Mouse (Mus musculus): ENCODE measurements around the gene Arhgap23. TPM values are rescaled to one million over a fixed set of nuclear protein-coding genes. Genes with fewer than 3 reads are reported as not detected.
A peak's percentile ranks its signal among the peaks of the same experiment; 100 is the strongest.

The Arhgap23 gene
- total RNA-seq, 1 experiment from 2014 or later = 9.6 TPM

DNA sequence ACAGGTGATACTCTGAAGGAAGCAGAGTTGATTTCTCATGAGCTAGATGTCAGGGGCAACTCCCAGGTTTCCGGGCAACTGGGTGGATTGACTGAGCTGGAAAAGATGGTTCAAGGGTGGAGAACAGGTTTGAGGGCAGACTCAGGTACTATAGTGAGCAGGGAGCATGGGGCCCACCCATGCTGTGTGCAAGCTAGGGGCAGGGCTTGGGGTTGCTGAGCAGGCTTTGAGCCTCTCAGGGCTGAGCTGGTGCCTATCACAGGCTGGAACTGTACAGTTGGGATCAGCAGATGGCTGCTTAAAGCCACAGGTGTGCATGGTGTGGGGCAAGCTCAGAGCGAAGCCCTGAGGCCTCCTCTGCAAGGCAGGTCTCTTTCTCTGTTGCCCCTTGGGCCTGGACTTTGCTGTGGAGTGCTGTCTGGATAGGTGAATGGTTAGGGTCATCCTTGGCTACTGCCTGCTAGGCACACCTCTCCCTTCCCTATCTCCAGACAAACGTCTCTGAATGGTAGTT lies 46.0 kb downstream of the Arhgap23 start:
- no peak for ATAC-seq (replicated peaks; ENCODE audit: low read depth, poor library complexity, severe bottlenecking)

DNA sequence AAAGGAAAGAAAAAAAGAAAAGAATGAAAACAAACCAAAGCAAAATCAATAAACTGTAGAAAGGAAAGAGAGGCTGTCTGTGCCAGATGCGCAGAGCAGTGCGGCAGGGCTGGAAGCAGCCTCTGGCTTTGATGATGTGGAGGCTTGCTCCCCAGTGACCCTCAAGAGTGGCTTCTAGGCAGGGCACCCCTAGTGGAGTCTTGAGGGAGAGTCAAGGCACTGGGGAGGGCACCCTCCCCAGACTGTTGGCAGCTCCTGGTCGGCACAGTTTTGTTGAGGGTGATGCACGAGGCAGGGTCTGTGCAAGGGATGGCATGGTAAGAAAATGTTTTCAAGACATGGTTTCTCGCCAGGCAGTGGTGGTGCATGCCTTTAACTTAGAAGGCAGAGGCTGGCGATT lies 47.2 kb downstream of the Arhgap23 start:
- ATAC-seq (replicated peaks; ENCODE audit: low read depth, poor library complexity, severe bottlenecking) = no peak

DNA sequence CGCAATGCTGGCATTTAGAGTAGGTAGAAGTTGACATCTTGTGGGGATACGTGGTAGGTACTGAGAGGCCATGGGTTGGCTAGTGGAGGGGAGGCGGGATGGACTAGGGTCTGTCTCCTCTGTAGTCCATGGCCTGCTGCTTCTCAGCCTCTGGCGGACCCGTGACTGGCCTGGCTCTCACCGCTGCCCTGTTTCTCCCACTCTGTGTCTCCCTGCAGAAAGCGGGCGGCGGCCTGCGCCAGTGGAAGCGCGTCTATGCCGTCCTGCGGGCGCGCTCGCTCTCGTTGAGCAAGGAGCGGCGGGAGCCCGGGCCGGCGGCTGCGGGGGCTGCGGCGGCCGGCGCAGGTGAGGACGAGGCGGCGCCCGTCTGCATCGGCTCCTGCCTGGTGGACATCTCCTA lies 47.8 kb downstream of the Arhgap23 start:
- ATAC-seq (replicated peaks; ENCODE audit: low read depth, poor library complexity, severe bottlenecking) = no peak

DNA sequence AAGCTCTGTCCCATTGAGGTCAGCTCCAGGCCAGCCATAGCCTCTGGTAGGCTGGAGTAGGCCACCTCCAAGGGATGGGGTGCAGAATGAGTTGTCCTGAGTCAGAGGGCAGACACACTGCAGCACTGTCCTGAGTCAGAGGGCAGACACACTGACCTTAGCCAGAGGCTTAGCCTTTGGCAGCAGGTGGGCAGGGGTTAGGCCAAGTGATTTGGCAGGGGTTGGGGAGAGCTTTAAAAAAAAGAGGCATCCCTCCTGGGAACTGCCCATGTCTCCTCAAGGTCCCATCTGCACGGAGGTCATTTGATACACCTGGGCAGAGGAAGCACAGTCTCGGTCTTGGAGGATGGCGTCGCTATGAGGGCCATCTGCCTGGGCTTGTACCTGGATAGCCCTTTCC lies 48.7 kb downstream of the Arhgap23 start:
- no peak for ATAC-seq (replicated peaks; ENCODE audit: low read depth, poor library complexity, severe bottlenecking)

DNA sequence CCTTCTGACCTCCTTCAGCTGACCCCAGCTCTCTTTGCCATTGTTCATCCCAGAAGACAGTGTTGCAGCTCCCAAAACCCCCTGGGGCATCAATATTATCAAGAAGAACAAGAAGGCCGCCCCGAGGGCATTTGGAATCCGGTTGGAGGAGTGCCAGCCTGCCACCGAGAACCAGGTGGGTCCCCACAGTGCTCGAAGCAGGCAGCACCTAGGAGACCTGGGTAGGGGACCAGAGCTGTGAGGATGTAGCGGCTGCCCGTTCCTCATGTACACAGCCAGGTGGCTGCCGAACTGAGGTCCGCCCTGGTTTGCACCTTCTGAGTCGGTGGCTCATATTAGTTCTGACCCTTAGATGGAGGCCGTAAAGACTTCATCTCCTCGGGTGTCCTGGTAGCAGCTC lies 50.6 kb downstream of the Arhgap23 start:
- no peak for ATAC-seq (replicated peaks; ENCODE audit: low read depth, poor library complexity, severe bottlenecking)

DNA sequence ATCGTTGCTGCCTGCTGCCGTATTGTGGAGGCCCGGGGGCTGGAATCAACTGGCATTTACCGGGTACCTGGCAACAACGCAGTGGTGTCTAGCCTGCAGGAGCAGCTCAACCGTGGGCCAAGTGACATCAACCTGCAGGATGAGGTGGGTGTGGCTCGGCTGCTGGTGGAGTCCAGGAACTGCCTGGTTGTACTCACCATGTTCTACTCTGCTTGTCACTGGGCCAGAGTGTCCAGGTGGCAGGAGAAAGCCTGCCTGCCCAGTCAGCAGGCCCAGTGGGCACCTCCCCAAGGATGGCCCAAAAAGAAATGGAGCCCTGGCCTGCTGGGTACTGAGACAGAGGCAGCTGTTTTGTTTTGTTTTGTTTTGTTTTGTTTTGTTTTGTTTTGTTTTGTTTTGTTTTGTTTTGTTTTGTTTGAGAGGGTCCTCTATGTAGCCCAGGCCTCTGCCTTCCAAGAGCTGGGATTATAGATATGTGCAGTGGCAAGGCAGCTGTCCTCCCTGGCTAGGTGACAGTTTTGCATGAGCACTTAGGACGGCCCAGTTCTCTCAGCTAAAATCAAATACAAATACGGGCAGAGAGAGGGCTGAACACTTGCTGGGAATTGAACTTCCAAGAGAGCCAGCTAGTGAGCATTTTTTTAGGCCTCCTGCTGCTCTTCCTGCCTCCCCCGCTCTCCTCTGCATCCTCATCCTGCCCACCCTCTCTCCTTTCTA lies 51.3 kb downstream of the Arhgap23 start:
- ATAC-seq (replicated peaks; ENCODE audit: low read depth, poor library complexity, severe bottlenecking) = no peak

DNA sequence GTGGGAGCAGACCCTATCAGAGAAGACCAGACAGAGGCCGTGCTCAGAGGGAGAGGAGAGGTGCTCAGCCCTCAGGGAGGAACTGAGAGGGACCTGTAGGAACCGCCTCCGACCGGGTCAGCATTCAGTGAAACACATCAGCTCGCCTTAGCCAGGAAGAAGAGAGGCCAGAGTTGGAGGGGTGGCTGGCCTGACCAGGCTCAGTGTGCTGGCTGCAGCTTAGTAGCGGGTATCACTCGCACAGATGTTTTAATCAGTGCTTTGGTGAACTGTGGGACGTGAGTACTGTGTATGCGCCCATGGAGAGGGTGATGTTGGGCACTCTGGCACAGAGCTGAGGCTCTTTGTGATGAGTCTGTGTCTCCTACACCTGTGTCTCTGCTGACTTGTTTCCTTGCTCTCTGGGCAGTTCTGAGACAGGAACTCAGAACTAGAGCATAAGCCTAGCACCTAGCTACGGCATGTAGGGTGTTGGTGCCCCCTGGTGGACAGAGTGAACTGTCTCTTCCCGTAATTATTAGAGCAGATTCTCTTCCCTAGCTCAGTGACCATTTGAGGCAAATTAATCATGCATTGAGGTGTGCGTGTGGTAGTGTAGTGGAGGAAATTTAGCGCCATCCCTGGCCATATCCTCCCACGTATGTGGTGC lies 53.4 kb downstream of the Arhgap23 start:
- peak; percentile 87 for ATAC-seq (replicated peaks; ENCODE audit: low read depth, poor library complexity, severe bottlenecking)

DNA sequence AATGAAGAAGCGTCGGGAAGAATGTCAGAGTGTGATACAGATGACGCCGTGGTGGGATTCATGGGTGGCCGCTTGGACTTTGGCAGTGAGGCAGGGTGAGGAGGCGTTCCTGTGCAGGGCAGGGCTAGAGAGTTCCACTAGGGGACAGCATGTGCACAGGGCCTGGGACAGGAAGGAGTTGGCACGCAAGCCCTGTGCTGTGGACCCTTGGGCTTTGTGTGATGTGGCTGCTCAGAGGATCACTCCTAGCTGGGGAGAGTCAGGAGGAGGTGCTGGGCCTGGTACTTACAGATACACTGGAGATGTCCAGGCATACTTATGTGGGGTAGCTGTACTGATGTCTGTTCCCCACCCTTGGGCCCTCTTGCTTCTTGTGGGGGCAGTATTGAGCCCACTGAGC lies 54.5 kb downstream of the Arhgap23 start:
- ATAC-seq (replicated peaks; ENCODE audit: low read depth, poor library complexity, severe bottlenecking) = no peak

DNA sequence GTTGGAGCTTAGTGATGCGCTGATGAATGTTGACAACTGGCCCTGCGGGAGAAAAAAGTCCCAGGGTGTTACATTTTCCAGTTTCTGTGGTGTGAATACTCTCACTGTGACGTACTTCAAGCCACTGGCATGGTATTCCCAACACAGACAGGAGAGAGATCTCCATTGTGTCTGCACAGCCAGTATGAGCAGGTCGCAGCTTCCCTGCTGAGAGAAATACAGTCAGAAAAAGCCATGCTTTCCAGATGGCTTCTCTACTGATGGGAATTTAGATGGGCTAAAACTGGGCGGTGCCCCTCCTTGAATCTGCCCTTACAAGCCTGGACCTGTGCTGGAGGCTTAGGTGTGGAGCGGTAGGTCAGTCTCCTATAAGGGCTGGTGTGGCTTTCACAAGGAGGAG lies 55.9 kb downstream of the Arhgap23 start:
- no peak for ATAC-seq (replicated peaks; ENCODE audit: low read depth, poor library complexity, severe bottlenecking)

DNA sequence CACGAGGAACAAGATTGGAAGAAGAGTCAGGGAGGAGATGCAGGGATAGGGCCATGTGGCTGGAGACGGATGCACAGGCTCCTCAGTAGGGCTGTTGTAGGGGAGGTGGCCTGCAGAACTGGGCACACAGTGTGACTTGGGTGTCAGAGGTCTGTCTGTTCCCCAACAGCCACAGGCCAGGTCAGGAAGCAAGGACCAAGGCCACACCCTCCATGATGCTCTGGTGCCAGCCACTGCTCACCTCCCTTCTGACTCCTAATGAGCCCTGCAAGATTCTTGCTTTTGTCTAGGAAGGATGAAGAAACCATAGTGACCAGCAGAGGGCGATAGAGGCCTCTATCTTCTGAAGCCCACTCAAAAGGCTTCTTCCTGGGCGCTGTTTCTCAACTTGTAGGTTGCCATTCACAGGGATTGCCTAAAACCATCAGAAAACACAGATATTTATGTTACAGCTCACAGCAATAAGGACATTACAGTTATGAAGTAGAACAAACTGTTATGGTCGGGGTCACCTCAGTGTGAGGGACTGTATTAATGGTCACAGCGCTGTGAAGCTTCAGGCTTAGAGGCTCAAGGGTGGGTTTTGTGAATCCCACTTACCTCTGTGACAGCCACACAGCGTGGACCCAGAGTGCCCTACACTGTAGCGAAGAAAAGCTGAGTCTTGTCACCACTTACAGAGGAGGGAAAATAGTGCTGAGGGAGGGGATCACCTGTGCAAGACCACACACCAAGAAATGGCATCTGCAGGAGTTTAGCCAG lies 61.2 kb downstream of the Arhgap23 start:
- peak; percentile 65 for ATAC-seq (replicated peaks; ENCODE audit: low read depth, poor library complexity, severe bottlenecking)

DNA sequence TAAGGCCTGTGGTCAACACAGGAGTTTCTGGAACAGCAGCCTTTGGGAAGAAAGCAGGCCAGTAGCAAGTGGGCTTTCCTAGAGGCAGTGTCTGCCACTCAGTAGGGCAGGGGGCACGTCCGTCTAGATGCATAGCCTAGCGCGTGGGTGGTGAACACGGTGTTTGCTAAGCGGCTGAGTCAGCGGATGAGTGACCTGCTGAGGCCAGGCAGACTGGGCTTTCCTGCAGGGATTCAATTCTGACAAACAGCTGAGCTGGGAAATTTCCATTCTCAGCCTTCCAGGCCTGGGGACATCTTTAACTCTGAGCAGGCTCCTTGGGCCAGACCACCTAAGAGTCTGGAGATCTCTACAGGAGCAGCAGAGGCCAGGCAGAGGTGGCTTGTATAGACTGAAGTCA lies 62.1 kb downstream of the Arhgap23 start:
- no peak for ATAC-seq (replicated peaks; ENCODE audit: low read depth, poor library complexity, severe bottlenecking)

DNA sequence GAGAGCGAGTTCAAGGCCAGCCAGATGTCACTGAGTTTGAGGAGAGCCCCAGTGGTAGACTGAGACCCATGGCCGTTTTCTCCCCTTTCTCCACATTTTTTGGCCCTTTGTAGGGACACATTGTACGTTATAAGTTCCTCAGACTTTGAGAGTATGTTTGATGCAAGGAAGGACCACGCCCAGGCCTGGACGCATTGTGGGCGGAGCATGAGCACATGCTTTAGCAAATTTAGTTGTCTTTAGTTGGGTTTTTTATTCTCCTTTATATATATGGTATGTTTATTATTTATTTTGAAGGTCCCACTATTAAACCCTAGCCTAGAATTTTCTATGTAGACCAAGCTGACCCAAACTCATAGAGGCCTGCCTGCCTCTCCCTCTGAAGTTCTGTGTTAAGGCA lies 63.0 kb downstream of the Arhgap23 start:
- no peak for ATAC-seq (replicated peaks; ENCODE audit: low read depth, poor library complexity, severe bottlenecking)

DNA sequence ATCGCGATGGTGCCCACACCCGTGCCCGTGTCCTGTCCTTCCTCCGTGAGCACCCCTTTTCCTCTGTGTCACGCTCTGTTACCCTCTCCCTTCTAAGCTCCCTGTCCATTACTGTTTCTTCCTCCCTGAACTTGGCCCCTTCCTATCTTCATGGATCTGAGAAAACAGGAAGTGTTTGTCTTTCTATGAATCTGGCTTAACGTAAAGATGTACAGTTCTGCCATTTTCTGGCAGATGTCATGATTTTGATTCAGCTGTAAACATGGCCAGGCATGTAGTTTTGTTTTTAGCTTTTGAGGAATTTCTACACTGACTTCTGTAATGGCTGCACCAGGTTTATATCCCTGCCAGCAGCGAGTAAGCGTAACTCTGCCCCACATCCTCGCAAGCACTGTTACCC lies 63.8 kb downstream of the Arhgap23 start:
- no peak for ATAC-seq (replicated peaks; ENCODE audit: low read depth, poor library complexity, severe bottlenecking)

DNA sequence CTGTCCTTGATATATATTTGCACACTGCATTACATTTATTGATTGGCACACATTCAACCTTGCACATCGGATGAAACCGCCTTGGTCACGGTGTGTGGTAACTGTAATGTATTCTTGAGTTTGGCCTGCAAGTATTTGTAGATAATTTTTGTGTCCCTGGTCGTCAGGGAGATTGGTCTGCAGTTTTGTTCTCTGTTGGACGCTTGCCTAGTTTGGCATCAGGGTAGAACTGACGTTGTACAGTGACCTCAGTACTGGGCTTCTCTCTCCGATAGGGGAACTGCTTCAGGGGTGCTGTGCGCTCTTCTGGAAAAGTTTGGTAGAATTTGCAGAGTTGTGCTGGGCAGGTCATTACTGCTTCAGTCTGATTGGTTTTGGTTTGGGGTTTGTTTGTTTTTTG lies 64.5 kb downstream of the Arhgap23 start:
- ATAC-seq (replicated peaks; ENCODE audit: low read depth, poor library complexity, severe bottlenecking) = no peak

DNA sequence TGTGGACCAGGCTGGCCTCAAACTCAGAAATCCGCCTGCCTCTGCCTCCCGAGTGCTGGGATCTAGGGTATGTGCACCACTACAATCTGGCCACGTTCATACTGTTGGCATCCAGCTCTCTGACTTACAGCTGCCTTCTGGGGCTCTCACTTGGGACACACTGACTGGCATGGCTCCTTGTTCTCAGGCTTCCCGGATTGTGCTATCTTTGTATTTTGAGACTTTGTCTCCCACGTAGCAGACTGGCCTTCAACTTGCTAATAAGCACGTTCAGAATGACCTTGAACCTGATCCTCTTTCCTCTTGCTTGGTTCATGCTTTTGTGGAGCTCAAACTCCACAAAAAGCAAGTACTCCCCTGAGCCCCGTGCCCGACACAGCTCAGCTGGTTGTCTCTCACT lies 70.3 kb downstream of the Arhgap23 start:
- ATAC-seq (replicated peaks; ENCODE audit: low read depth, poor library complexity, severe bottlenecking) = no peak

DNA sequence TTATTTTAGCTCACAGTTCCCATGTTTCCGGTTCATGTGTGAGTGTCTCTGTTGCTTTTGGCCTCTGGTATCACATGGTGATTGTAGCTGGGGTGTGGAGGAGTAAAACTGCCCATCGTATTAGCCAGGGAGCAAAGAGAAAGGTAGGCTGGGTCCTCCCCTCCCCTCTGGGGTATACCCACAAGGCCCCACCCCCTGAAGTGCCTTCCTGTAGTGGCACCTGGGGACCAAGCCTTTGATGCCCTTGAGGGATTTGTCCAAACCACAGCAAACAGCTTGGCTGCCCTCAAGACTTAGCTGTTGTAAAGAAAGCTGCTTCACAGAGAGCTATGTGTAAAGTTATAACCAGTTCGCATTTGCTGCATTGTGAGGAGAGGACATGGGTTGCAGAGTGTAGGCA lies 72.3 kb downstream of the Arhgap23 start:
- ATAC-seq (replicated peaks; ENCODE audit: low read depth, poor library complexity, severe bottlenecking) = no peak

DNA sequence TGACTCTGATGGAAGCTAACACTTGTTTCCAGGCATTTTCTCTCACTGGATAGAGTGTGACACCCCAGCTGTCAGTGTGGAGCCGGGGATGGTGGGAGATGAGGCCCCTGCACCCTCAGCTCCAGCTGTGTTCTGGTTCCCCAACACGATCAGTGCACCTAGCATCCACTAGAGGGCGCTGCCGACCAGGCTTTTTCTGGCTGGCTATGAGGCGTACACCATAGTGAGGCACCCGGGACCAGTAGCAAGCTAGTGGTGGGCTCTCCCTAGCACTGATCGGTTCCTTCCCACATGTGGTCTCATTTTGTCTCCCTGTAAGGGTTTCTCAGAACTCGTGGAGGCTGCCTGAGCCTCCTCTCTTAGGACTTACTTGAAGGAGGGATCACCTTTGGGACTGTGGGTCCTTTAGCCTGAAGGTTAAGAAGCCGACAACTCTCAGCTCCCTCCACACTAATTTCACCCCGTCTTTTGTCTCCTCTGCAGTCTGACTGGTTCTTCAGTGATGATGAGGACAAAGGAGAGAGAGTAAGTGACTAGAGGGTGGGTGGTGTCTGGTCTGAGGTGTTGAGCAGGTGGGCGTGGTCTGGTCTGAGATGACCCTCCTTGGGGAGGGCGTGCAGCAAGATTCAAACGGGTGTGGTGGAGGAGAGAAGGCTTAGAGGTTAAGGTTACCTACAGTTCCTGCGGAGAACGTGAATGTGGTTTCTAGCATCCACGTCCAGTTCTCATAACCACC lies 74.4 kb downstream of the Arhgap23 start:
- ATAC-seq (replicated peaks; ENCODE audit: low read depth, poor library complexity, severe bottlenecking) = peak; percentile 87

DNA sequence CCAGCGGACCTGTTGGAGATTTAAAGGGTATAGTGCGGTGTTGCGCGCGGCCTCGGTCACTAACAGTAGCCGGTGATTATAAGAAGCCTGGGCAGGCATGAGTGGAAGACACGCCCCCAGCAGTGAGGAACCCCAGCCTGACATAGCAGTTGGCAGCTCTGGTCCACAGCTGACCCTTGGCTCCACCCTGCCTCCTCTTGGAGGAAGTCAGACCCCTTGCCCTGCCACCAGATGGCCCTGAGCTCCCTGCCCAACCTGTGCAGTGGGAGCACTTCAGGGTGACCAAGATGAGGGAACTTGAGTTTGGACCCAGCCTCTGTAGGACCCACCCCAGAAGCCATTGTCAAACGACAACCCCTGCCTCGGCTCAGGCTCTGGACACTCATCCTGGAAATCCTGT lies 76.3 kb downstream of the Arhgap23 start:
- no peak for ATAC-seq (replicated peaks; ENCODE audit: low read depth, poor library complexity, severe bottlenecking)

DNA sequence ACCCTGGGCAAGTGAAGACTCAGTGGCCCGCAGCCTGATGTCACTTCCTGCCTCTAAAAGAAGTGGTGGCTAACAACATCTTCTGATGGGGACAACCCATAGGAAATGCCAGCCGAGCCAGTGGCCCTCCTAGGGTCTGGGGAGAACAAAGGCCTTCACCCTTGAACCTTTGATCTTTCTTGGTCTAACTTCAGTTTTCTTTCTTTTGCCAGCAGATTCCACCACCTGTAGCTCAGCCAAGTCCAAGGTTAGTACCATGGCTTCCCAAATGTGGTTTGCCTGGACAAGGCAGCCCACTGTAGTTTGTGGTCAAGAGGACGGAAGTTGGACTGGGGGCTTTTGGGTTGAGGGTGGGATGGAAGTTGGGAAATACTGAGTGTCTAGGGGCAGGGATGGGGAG lies 77.5 kb downstream of the Arhgap23 start:
- no peak for ATAC-seq (replicated peaks; ENCODE audit: low read depth, poor library complexity, severe bottlenecking)

DNA sequence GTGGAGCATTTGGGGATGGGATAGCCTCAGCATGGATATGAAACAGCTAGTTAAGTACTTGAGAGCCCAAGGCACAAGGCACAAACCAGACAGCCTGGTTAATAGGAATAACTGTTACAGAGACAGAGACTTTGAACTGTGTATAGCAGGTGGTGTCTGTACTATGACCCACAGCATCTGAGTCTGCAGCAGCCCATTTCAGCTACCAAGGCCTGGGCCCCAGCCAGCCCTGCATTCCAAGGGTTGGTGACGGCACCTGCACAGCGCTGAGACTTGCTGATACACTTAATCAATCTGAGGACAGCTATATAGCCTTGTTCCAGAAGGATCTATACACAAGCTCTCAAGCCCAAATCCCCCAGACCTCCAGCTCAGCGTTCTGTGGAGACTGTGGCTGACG lies 82.2 kb downstream of the Arhgap23 start:
- ATAC-seq (replicated peaks; ENCODE audit: low read depth, poor library complexity, severe bottlenecking) = no peak
